Mouse (Mus musculus) G1E-ER4 (cell line): ENCODE data around the gene Csrnp1. TPM values are rescaled to one million over a fixed set of nuclear protein-coding genes. Genes with fewer than 3 reads are reported as not detected.

ENCODE experiments used
- GATA1 ChIP-seq: IDR thresholded peaks from one replicate; pipeline ENCODE4 v1.8.0; 2012; ENCODE audit warnings: low read length, inconsistent platforms
- polyA plus RNA-seq: library from polyadenylated mRNA; stranded (reverse); fragments of >175 nt; gene quantifications from 2 replicates; pipeline ENCODE4 v1.2.3, GENCODE M21; 2012

Csrnp1 gene
- polyA plus RNA-seq, 1 experiment: 36.8 TPM

DNA sequence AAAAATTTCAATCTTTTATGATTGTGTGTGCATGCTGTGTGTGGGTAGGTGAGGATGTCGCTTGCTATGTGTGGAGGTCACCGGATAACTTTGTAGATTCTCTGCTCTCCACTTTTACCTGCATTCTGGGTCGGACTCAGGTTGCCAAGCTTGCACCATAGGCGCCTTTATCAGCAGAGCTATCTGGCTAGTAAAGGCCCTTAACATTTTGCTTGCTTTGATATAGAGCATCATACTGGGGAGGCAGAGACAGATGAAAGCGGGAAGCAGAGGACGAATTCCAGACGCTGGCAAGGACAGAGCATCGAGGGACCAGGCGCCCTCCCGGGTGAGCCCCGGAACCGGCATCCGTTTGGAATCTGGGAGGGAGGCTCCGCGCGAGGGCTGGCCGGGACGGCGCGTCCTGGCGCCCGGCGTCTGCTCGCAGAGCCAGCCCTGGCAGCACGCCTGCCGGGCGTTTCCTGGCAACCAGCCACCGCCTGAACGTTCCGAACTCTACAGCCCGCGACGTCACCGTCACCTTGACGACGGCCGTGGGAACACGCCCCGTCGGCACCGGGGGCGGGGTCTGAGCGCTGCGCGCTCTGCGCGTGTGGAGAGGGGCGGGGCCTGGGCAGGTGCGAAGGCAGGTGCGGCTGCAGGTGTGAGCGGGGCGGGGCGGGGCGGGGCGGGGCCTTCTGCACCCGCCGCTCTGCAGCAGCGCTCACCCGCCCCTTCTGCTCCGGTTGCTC, 26.5 kb upstream of the Csrnp1 start:
- TF ChIP-seq GATA1: no peak

DNA sequence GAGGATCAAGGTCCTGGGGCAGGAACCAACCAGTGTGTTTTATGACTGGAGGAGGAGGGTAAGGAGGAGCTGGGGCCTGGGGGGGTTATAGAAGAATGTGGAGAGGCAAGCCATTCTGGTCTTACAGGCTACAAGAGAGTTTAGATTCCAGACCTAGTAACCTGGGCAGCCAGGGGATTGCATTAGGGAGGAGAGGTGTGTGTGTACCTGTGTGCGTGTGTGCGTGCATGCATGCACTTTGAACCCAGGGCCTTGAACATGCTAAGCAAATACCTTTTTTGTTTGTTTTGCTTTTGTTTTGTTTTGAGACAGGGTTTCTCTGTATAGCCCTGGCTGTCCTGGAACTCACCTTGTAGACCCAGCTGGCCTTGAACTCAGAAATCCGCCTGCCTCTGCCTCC, 25.4 kb upstream of the Csrnp1 start:
- no peak for TF ChIP-seq GATA1

DNA sequence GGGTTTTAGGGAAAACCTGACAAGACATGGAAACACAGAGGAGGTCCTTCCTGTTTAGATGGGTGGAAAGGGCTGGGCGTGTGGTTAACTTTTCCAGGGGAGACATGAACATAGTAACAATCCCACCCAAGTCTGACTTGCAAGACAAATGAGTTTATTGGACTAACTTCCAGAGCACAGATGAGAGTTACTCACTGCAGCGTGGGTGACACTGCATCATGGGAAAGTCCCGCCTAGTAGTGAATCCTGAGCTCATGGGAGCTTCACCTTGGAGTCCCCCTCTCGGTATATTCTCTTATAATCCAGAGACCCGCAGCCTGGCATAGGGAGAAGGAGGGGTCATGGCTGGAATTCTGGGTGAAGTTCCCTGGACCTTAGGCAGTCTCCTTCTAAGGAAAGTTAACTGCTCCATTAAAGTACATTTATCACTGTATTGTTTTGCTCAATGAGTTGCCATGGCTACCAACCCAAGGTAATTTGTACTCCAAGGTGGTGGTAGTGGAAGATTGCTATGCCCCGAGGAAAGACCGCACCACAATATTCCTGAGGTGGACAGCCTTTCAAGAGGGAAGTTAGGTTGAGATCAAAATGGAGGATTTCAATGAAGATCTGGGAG, 24.9 kb upstream of the Csrnp1 start:
- no peak for TF ChIP-seq GATA1

DNA sequence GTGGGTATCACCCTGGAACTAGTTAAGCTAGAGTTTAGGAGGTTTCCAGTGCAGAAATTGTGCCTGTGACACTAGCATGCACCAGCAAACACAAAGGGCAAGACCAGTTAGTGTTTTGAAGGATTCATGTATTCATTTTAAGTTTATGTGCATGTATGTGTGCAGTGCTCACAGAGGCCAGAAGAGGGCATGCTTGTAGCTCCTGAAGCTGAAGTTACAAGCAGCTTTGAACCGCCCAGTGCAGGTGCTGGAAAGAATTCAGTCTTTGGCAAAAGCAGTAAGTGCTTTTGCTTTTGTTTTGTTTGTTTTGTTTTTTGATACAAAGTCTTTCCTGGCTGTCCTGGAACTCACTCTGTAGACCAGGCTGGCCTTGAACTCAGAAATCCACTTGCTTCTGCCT, 23.4 kb upstream of the Csrnp1 start:
- TF ChIP-seq GATA1: no peak

DNA sequence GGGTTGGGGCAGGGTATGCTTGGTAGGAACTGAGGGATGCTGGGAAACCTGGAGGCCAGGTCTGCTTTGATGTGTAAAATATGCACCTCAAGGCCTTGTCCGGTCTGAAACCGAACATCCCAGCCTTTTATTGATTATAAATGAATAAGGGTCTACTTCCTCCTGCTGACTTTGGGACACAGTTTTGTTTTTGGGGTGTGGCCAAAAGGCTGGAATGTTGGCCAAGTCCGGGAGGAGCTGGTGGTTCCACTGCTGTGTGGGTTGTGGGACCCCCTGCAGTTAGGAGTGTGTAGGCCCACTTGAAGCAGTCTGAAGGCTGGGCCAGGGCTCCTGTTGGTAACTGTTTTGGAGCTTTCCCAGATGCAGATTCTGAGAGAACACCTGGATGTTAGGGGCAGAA, 21.5 kb upstream of the Csrnp1 start:
- no peak for TF ChIP-seq GATA1

DNA sequence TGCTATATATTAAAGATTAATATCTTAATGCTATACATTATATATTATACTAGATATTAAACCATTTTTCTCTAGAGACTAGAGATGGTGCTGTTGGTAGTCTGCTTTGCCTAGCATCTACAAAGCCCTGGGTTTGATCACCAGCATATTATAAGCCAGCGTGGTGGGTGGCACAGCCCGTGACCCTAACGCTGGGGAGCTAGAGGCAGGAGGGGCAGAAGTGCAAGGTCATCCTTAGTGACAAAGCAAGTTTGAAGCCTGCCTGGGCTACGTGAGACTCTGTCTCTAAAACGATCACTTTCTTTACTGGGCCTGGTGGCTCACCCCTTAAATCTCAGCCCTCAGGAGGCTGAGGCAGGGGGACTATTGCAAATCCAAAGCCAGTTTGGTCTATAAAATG, 18.4 kb upstream of the Csrnp1 start:
- no peak for TF ChIP-seq GATA1

DNA sequence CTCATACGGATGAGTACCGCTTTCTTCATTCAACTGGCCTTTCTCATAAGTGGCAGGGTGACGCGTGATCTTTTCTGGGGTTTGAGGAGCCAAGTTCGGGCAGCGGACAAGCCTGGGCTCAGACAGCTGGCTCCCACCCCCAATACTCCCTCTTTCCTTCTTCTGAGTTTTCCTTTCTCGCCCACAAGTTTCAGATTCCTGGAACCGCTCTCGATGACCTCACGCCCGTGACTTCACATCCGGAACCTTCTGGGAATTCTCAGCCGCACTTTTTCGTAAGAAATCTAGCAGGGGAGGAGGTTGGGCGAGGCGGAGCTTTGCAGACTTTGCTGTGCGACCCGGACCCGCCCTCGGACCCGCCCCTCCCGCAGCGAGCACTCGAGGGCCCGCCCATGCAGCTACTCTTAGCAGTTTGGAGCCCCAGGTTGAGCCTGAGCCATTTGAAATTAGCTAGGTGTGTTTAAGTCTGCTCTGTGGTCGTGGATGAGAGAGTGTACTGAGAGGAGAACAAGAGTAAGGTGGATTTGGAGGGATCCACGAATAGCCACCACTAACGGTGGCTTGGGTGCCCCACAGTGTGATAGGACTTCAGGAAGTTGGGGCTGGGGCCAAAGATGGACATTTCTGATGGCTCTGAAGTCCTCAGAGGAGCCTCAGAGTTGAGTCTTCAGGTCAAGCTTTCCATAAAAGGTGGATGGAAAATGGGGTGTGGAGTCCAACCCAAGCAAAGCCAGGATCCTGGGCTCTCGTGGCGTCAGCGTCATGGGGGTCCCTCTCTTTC, 17.7 kb upstream of the Csrnp1 start:
- TF ChIP-seq GATA1: no peak

DNA sequence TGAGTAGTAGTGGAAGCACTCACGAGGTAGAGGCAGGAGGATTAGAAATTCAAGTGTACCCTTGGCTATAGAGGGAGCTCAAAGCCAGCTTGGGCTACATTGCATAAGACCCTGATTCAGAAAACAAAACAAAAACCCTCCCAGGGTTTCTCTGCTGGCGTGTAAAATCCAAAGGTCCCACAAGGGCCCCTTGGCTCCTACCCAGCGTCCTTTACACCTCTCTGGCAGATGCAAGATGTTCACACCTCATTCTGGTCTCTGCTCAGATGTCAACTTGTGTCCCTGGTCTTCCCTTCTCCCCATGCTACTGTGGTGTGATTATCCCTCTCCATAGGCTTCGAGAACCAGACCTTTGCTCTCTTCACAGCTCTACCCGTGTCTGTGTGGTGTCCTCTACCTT, 16.3 kb upstream of the Csrnp1 start:
- TF ChIP-seq GATA1: no peak

DNA sequence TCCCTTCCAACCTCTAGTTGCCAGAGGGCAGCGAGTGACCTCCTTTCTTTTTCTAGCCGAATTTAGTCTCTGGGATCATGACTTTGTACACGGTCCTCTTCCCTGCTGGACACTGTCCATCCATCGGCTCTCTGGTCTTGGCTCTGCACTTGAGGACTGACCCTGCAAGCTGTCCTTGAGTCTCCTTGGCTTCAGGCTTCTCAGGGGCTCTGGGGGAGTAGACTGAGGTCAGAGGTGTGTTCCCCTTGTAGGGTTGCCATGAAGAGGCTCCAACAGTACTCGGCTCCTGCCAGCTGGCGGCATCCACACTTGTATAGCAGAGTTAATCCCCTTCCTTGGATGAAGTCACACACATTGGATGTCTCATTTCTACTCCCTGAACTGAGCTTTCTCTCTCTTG, 15.2 kb upstream of the Csrnp1 start:
- TF ChIP-seq GATA1: no peak

DNA sequence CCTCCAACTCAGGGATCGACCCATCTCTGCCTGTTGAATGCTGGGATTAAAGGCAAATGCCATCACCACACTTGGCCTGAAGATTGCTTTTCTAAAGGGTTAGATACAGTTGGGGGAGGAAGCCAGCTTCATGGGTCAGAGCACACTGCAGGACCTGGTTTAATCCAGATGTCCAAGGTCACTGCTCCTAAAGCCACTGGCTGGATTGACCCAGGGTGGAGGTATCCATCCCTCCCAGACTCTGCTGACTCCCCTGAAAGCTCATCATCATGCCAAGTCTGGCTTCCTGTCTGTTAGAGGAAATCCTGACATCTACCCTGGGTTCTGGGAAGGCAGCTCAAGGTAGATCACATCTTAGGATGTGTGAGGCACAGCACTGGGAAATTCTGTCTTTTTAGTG, 14.3 kb upstream of the Csrnp1 start:
- no peak for TF ChIP-seq GATA1

DNA sequence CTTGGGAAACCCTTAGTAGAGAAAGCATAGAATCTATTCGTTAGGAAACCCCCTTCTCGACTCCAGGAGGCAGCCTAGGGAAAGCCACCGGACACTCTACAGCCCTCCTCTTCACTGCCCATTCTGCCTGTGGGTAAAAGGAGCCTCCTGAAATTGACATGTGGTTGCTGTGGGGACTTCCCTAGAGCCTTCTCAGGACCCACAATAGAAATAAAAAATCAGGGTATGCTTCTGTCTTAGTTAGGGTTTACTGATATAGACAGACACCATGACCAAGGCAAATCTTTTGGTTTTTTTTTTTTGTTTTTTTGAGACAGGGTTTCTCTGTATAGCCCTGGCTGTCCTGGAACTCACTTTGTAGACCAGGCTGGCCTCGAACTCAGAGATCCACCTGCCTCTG, 11.6 kb upstream of the Csrnp1 start:
- TF ChIP-seq GATA1: no peak

DNA sequence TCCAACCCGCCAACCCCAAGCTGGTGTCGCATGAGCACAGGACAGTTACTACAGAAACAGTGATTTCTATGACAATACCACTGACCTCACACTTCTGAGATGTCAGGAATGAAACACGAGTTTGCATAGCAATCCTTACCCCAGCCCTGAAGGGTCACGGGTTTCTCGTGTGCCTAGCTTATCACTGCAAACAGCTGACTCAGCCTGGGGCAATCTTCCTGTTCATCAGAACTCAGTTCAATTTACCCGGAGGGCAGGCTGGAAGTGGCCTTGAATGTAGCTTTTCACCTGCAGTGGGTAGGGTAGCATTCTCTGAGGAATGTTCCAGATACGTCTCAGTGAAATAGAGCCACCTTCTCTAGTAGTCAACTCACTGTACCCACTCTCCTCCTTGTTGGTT, 9.7 kb upstream of the Csrnp1 start:
- TF ChIP-seq GATA1: no peak

DNA sequence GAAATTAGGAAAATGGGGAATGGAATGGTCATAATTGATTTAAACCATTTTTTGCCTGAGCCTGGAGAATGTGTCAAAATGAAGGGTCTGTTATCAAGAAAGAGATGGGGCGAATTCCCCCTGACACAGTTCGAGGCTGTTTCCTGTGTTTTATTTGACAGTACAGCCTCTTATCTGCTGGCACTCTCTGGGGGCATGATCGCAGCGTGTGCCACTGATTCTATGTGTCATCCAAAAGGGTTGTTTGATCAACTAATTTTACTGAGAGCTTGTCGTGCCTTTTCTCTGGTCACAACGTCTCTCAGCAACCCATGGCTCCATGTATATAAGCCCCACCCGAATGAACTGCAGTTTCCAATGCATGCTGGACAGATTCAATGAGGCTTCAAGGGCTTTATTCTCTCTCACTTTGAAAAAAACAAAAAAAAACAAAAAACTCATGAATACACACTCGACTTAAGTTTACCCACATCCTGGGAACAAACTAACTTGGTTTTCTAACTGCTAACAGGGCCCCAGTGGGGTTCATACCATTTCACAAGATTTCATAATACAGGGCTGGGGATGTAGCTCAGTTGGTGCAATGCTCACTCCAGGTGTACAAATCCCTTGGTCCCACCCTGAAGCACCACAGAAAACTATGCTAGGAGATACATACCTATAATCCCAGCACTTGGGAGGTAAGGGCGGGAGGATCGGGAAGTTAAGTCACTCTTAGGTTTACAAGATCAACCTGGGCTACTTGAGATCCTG, 8.8 kb upstream of the Csrnp1 start:
- no peak for TF ChIP-seq GATA1

DNA sequence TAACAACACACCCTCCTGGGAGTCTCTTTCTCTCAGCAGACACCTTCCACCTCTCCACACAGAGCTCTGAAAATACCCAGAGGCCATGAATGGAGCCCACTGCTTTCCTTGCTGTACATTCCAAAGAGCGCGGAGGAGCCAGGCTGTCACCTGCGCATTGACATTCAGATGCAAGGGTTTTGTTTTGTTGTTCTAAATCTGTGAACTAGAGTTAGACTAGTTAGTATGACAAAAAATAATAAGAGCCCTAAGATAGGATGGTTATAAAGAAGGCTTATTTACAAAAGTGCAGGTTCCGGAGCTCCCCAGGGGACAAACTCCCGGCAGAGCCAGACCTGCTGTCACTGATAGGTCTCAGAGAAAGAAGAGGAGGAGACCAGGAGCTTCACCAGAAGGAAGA, 6.9 kb upstream of the Csrnp1 start:
- TF ChIP-seq GATA1: no peak

DNA sequence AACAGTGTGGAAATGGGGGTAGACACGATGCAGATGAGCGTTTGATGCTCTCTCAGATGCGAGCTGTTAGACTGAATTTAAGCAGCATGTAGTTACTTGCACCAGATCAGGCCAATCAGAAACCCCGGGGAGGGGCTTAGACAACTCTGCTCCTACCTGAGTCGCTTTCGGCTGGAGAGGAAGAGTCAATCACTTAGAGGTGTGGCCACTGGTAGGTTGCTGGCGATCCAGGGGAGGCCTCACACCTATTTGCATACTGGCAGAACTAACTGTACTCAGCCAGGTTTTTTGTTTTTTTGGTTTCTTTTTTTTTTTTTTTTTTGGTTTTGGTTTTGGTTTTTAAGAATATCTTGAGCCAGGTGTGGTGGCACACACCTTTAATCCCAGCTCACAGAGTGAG, 3.8 kb upstream of the Csrnp1 start:
- no peak for TF ChIP-seq GATA1
